Mouse (Mus musculus): ENCODE results near the gene Stk39.

Stk39 gene

DNA sequence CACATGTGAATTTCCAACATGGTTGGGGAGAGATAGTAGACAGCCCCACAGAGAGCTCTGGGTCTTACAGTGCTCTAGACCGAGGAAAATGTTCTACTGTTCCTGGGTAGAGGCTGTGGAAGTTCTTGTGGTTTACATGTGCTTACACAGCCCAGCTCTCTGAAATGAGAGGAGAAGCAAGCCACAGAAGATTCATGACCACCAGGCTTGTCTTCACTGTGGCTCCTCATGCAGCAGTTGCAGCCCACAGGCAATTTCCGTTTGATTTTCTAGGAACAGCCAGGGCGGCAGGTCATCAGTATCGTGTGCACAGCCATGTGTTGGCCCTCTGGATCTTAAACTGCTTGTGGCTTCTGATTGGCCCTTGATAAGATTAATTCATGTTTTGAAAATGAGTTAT lies 252.2 kb downstream of the Stk39 start:
- DNase-seq, result no peak

DNA sequence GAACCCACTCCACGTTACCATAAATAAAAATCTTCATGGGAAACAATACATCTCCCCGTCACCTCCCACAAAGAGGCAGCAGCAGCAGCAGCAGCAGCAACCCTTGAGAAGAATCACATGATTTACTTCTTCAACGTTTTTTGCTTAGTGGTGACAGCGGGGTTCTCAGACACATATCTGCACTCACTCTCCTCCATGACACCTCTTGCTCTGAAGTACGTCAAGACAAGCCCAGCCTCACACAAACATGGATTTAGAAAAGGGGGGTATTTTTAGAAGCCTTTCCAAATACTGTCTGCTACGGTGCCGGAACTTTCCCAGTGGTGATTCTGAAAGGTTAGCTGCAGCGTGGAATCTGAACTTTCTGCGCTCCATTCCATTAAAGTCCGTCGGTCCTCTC lies 256.9 kb downstream of the Stk39 start:
- DNase-seq, result no peak

DNA sequence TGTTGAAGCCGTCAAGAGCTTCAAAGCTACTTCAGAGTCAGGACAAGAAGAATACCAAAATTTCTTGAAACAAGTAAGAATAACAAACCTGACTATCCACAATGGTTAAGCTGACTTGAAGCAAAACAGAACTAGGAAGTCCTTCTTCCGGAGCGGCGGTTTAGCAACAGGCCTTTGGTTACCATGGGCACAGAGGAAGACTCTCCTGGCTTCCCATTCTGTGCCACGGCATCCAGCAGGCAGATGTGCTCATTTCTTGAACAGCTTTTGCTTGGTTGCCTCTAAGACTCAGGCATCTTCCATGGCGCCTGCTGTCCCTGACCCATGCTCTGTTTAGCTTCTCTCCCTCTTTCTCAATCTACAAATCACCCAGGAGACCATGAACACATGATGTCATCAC lies 257.7 kb downstream of the Stk39 start:
- DNase-seq, result no peak

DNA sequence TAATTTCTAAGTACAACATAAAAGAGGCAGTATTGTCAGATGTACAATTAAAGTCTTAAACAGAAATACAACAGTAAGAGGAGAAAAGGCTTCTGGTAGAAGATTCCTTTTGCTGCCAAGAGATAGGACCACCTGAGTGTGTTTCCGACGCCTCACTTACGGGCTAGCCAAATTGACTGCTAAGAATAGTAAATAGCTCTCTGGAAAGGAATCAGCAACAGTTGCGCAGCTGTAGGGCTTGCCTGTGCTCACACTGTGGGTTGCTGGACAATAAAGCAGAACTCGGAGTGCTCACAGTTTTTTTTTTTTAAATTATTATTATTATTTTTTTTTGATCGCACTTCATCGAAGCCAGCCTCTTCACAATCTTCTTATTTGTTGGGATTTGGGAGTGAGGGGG lies 260.6 kb downstream of the Stk39 start:
- no peak for DNase-seq

DNA sequence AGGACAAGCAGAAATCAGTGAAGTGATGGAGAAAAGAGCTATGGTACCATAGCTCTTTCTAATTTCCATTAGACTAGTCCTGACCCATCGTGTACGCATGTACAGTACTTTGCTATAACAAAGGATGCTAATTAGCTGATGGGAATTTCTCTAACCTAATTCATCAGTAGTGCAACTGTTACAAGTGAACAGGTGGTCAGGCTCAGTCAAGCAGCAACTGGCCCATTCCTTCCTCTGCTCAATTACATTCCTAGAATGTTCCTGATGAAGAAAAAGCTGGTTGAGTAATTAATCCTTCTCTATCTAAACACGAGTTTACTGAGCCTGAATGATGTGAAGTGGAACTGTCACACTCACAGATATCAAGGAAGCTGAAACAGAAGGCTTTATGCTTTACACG lies 275.8 kb downstream of the Stk39 start:
- no peak for DNase-seq

DNA sequence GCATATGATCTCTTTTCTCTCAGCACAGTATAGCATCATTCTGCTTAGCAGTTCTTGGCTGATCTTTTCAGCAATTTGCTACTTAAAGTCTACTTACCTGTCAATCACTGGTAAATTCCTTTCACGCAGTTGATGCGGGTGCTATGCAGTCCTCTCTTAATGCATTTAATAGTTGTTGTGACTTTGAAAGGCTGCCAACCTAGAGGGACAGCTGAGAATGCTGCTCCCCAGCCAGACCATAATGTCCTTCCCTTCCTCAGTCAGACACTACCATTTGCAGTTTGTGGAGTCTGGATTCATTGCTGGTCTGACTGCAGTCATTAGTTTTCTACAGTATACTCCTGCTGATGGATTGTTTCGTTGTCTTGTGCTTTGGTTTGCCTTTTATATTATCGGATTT lies 277.6 kb downstream of the Stk39 start:
- no peak for DNase-seq

DNA sequence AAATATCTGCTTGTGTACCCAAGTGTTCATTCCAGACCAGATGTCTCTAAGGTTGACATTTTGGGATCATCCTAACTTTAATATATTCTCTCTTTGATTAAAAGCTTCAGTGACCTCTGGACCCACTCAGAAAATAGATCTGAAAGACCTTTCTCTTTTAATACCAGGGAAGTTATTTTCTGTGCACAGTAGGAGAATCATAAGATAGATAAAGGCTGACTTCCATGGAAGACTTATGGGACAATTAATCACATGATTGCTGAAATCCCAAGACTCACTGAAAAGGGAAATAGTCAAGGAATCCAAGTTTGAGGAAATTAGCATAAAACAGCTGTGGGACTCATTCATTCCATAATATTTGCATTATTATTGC lies 278.6 kb downstream of the Stk39 start:
- no peak for DNase-seq

DNA sequence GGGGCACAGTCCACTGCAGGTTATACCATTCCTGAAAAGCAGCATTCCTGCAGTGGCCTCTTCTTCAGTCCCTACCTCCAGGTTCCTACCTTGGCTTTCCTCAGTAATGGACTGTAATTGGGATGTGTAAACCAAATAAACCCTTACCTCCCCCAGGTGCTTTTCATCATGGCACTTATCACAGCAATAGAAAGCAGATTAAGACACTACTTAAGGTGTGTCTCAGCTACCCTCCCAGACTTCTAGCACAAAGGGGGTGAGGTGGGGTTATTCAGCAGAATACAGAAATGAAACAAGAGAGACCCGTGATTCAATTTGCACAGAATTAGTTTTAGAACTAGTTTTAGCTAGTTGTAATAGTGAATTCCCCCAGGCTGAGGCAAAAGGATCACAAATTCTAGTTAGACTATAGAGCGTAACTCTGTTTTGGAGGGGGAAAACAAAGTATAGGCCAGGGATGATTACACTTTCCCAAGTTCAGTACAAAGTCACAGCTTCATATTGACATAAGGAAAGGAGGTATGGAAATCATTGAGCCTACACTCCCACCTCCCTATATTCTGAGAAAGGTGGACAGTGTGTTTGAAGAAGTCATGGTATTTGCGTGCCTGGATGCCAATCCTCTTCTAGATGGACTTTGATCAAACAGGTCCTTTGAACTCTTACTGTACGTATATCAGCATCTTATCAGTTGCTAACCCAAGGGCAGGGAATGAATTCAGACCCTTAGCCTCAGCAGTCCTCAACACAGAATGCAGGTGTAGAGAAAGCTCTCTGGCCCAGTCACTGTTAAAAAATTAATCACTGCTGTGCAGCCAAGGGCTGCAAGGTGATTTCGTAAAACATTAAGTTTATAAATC lies 279.2 kb downstream of the Stk39 start:
- no peak for DNase-seq

DNA sequence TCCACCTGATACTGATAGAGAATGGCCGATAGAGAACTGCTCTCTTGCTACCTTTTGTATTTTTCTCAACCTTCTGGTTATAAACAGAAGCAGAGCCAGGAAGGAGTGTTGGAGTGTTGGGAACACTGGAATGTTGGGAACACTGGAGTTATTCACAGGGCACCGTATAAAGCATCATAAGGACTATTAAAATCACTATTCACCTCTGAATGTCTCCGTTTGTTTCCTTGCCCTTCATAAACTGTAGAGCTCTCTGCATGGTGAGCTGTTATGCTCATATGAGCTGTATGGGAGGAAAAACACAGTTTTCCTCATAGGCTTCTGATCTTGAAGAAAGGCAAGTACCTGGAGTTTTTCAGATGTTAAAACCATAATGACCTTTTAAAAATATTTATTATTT lies 295.6 kb downstream of the Stk39 start:
- no peak for DNase-seq

DNA sequence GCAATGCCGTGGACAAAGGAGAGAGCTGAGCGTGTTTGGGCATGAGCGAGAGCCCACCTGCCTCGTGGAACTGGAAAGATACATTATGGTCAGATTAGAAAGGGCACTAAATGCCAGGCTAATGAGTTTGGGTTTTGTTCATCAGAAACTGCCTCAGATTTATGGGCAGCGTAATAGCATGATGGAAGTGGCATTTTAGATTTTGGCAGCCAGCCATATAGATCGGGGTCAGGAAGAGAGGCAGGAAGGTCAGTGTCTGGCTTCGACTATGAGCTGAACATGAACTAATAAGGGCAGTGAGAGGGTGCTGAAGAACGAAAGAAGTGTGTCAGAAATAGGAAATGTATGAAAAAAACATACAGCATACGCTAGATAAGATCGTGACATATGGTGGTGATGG lies 300.8 kb downstream of the Stk39 start:
- no peak for DNase-seq

DNA sequence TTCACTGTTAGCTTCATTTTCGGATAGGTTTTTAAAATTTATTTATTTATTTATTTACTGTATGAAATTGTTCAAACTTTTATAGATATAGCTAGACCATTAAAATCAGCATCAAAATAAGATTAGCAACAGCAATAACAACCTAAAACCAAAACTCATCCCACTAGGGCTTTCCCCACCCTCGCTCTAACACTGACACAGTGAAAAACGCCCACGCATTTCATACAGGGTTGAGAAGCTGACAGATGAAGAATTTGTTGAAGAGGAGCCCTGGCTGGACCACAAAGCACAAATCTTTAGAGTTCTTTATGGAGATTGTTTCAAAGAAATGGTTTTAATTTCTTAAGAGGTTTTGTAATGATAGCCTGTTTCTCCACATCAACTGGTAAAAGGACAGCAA lies 310.1 kb downstream of the Stk39 start:
- no peak for DNase-seq

DNA sequence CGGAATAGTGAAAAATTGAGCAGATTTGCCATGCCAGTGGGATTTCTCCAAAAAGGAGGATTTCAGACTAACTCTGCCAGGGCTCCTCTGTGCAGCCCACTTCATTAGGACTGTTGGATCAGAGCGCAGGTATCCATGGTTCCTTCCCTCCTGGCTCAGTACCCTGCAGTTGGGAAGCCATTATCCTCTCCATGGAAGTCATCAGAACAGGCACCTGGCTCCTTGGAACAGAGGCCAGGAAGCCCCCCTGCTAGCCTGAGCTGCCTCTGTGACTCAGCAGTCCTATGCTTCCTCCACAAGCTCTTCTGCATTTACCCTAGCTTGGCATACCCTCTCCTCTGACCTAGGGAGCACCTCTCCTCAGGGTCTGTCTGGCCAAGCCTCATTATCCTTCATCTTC lies 311.5 kb downstream of the Stk39 start:
- DNase-seq, result no peak

All from kidney, adult 11 months (tissue).